8 mouse cellular contexts compared by ENCODE assay signal in the genomic region with DNA sequence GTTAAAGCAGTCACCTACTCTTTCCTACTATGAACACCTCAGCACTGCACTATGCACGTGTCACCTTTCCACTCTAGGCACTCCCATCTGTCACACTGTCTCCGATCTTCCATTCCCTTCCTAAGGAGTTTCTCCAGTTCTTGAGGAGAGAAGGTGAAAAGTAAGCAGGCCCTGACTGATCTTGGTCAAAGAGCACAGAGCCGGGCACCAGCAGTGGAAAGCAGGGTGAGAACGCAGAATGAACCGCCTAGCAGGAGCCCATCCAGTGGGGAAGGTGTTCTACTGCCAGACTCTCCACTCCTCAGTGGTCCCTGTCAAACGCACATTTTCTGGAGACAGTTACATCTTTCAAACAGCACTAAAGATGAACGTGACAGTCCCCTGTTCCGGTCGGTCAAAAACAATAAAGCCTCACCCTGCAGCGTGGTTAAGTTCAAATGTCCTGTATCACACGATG. TPM values are rescaled to one million over a fixed set of nuclear protein-coding genes. Genes with fewer than 3 reads are reported as not detected.
DNase-seq lines count a peak whose midpoint lies in the region; ATAC-seq lines count a peak whose summit lies in the region.

No protein-coding gene starts in this region.

- peak overlapping the region; percentile 93 for H3K9ac ChIP-seq in forebrain, embryonic 13.5 days
- H3K9ac ChIP-seq in neural tube, embryonic 13.5 days, result peak overlapping the region; percentile 96

- DNase-seq in adrenal gland, adult 2 months, result peak; percentile 25
- DNase-seq in adrenal gland, postnatal 25 days, result no peak
- DNase-seq in 3T3-L1 (ENCODE audit: low read depth, low spot score), result peak; percentile 35
- peak; percentile 23 to 62 for DNase-seq in kidney, postnatal 25 days
- DNase-seq in spleen, adult 18-20 months, result no peak
- no peak for DNase-seq in thymus, postnatal 10 days (ENCODE audit: low spot score in 2 of 2)

- peaks cover 37% of the 10 kb centered on the region for H3K4me1 ChIP-seq in forebrain, embryonic 13.5 days
- H3K4me1 ChIP-seq in neural tube, embryonic 13.5 days (replicated peaks), result peaks cover 49% of the 10 kb centered on the region

- no peaks in the 10 kb centered on the region for H3K27me3 ChIP-seq in forebrain, embryonic 13.5 days
- no peaks in the 10 kb centered on the region for H3K27me3 ChIP-seq in neural tube, embryonic 13.5 days

- no peaks in the 10 kb centered on the region for H3K36me3 ChIP-seq in forebrain, embryonic 13.5 days (ENCODE audit: poor library complexity, severe bottlenecking)
- no peaks in the 10 kb centered on the region for H3K36me3 ChIP-seq in neural tube, embryonic 13.5 days

- H3K9me3 ChIP-seq in forebrain, embryonic 13.5 days (replicated peaks), result no peaks in the 10 kb centered on the region
- no peaks in the 10 kb centered on the region for H3K9me3 ChIP-seq in neural tube, embryonic 13.5 days

- H3K4me3 ChIP-seq in forebrain, embryonic 13.5 days, result peak overlapping the region; percentile 93
- H3K4me3 ChIP-seq in neural tube, embryonic 13.5 days, result peak overlapping the region; percentile 96

- no peak for ATAC-seq in forebrain, embryonic 13.5 days
- no peak for ATAC-seq in neural tube, embryonic 13.5 days (ENCODE audit: low read depth)

- peak overlapping the region; percentile 93 for H3K4me2 ChIP-seq in forebrain, embryonic 13.5 days
- H3K4me2 ChIP-seq in neural tube, embryonic 13.5 days, result peak overlapping the region; percentile 93

- peak overlapping the region; percentile 98; the same call in 1 of the 2 replicates for H3K27ac ChIP-seq in forebrain, embryonic 13.5 days
- H3K27ac ChIP-seq in neural tube, embryonic 13.5 days (replicated peaks), result peak overlapping the region; percentile 98

- WGBS in forebrain, embryonic 13.5 days, result 21% methylated on average over 11 of the region's 11 CpGs
- WGBS in neural tube, embryonic 13.5 days, result 17% methylated on average over 11 of the region's 11 CpGs

RNA-seq across cellular contexts. Expression of a gene that starts 1.4 kb away (rescaled TPM):
- total RNA-seq in adrenal gland, adult 2 months (2021), result 10 to 100 TPM; 71.4 to 81.3 TPM
- 28.1 and 29.3 TPM in 2 replicates for polyA plus RNA-seq in adrenal gland, adult 2 months (2012; rRNA removed)
- total RNA-seq in adrenal gland, postnatal 25 days (2021), result 83.9 and 85.1 TPM in 2 replicates
- 232 and 237 TPM in 2 replicates for polyA plus RNA-seq in forebrain, embryonic 13.5 days (2015; fragmentation: Nextera tagmentation; extraction: Ambion mirVana)
- polyA plus RNA-seq in neural tube, embryonic 13.5 days (2015; fragmentation: Nextera tagmentation; extraction: Ambion mirVana), result 244 and 270 TPM in 2 replicates

Comparison
In these comparisons a context has a peak if more than half of its experiments do, and no peak if none do; other contexts are left out.
1. DNase-seq: peak in adrenal gland, adult 2 months (single experiment), 3T3-L1 (single experiment) and kidney, postnatal 25 days (2 of 2); none in adrenal gland, postnatal 25 days (single experiment), spleen, adult 18-20 months (0 of 2) and thymus, postnatal 10 days (0 of 2).